Mouse (Mus musculus) liver, adult 2 months (tissue): ENCODE measurements around the gene Sstr4.

Experiments
- CTCF ChIP-seq: fragments of 200-500 bp; IDR thresholded peaks from 2 replicates; pipeline ENCODE4 v1.5.1; 2011; ENCODE audit warnings: low read depth, low read length, control low read depth
- POLR2A ChIP-seq: fragments of 200-500 bp; IDR thresholded peaks from 2 replicates; pipeline ENCODE4 v1.6.1; 2011; ENCODE audit warnings: low read length, control low read depth; ENCODE audit not compliant: insufficient read depth; ENCODE audit errors: extremely low read depth

- TF ChIP-seq CTCF (peak; percentile 51), POLR2A (no peak)
Measured at GRCm38 (mm10) chr2:148395131-148396051, at the start of gene Sstr4.
